Mouse (Mus musculus): Measurements from ENCODE around the gene Kcnq2. TPM values are rescaled to one million over a fixed set of nuclear protein-coding genes. Genes with fewer than 3 reads are reported as not detected.

Gene Kcnq2
- polyA plus RNA-seq, 1 experiment from 2014 or later = 0.29 TPM

DNA sequence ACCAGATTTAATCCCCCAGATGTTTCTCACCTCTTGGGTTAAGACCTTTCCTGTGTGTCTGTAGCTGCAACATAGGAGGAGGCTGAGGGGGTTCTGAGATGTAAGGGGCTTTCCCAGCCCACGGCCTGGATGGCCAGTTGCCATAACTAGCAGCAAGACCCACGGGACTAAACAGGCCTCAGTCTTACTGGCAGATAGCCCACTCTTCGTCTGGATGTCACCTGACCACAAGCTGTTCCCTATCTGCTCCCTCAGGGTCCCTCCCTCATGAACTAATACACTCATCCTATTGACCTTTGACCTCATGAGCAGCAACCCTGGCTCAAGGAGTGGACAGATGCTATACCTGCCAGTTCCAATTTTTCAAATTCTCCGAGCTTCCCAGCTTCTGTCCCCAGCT lies 51.2 kb downstream of the Kcnq2 start:
- no peak for ATAC-seq (ENCODE audit: borderline replicate concordance, extremely low read depth, low FRiP score, low TSS enrichment)
- H3K4me3 ChIP-seq = no peak overlapping the region
- no peak overlapping the region for H3K27ac ChIP-seq
- WGBS = 35% methylated on average over 4 of the region's 4 CpGs
- no peaks in the 10 kb centered on the region for H3K27me3 ChIP-seq
- no peaks in the 10 kb centered on the region for H3K36me3 ChIP-seq
- no peak overlapping the region for H3K4me2 ChIP-seq
- no peaks in the 10 kb centered on the region for H3K9me3 ChIP-seq
- H3K4me1 ChIP-seq = no peaks in the 10 kb centered on the region
- H3K9ac ChIP-seq = no peak overlapping the region

DNA sequence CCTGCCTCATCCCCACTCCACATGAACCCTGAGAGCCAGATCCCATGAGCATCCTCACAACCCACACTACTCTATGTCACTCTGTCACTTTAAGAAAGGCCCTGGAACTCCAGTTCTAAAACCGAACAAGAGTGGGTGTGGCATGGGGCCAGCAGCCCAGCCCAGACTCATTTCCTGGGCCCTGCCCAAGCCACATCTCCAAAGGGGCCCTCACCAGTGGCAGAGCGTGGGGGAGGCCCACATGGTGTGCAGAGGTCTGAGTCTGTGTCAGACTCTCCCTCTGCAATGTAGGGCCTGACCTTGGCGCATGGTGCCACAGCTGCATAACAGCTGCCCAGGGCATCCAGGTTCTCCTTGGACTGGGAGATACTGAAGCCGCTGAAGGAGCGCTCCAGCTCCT lies 54.2 kb downstream of the Kcnq2 start:
- Histone ChIP-seq H3K36me3 (no peaks in the 10 kb centered on the region), H3K27me3 (no peaks in the 10 kb centered on the region), H3K4me3 (no peak overlapping the region), H3K9me3 (no peaks in the 10 kb centered on the region), H3K4me2 (no peak overlapping the region), H3K9ac (no peak overlapping the region), H3K27ac (no peak overlapping the region), H3K4me1 (no peaks in the 10 kb centered on the region)
- WGBS = 53% methylated on average over 5 of the region's 5 CpGs
- no peak for ATAC-seq (ENCODE audit: borderline replicate concordance, extremely low read depth, low FRiP score, low TSS enrichment)

DNA sequence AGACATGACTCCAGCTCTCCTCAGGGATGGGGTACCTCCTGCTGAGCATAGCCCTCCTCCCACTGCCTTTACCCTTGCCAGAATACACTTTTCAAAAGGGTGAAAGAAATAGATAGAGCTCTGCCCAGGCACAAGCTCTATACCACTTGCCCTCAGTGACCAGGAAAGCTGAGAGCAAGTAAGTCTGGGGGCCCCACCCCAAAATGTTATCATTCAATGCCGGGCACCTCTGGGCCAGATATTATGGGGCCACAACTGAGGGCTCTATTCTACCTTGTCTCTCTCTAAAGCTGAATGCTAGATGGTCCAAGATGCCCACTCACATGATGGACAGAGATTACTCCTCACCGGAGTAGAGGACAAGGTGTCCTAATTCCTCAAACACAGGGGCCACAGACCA lies 55.6 kb downstream of the Kcnq2 start:
- 81% methylated on average over 2 of the region's 2 CpGs for WGBS
- Histone ChIP-seq H3K27me3 (no peaks in the 10 kb centered on the region), H3K4me1 (no peaks in the 10 kb centered on the region), H3K4me2 (no peak overlapping the region), H3K9me3 (no peaks in the 10 kb centered on the region), H3K27ac (no peak overlapping the region), H3K9ac (no peak overlapping the region), H3K36me3 (no peaks in the 10 kb centered on the region), H3K4me3 (no peak overlapping the region)
- no peak for ATAC-seq (ENCODE audit: borderline replicate concordance, extremely low read depth, low FRiP score, low TSS enrichment)

DNA sequence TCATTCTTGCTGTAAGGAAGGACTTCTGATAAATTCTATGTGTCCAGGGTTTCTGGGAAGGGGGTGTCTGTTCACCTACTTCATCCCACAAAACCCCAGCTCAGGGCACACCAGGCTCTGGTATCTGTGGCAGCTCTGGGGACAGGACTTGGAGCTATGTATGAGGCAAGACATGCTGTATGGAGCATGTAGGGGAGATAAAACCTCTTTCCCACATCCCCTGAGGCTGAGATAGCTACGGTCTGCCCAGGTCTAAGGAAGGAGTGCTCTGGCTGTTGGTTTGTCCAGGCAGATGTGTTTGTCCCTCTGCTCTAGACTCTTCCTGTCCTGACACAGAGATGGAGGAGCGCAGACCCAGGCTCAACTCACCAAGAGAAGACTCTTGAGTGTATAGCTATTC lies 56.2 kb downstream of the Kcnq2 start:
- no peaks in the 10 kb centered on the region for H3K27me3 ChIP-seq
- no peak overlapping the region for H3K9ac ChIP-seq
- H3K4me1 ChIP-seq = no peaks in the 10 kb centered on the region
- H3K36me3 ChIP-seq = no peaks in the 10 kb centered on the region
- 79% methylated on average over 2 of the region's 2 CpGs for WGBS
- no peak for ATAC-seq (ENCODE audit: borderline replicate concordance, extremely low read depth, low FRiP score, low TSS enrichment)
- no peaks in the 10 kb centered on the region for H3K9me3 ChIP-seq
- no peak overlapping the region for H3K4me2 ChIP-seq
- no peak overlapping the region for H3K27ac ChIP-seq
- H3K4me3 ChIP-seq = no peak overlapping the region

DNA sequence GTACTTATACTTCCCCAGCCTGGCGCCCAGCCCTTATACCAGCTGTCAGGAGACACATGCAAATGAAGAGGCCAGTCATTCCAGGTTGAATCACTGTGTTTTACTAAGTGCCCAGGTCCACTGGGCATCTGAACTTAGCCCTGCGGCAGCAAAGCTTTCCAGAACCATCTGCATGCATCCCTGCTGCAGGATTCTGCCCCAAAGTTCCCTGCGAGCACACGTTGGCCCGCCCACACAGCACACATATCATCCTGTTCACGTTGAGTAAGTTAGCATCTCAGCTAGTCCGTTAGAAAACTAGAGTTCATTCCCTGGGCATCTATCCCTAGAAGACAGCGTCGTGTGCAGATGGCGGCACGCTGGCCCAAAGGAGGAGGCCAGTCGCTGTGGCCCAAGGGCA lies 59.6 kb downstream of the Kcnq2 start:
- Histone ChIP-seq H3K4me2 (no peak overlapping the region), H3K4me1 (no peaks in the 10 kb centered on the region), H3K27me3 (no peaks in the 10 kb centered on the region), H3K27ac (no peak overlapping the region), H3K4me3 (no peak overlapping the region), H3K9me3 (no peaks in the 10 kb centered on the region), H3K9ac (no peak overlapping the region), H3K36me3 (no peaks in the 10 kb centered on the region)
- no peak for ATAC-seq (ENCODE audit: borderline replicate concordance, extremely low read depth, low FRiP score, low TSS enrichment)
- 79% methylated on average over 12 of the region's 12 CpGs for WGBS

DNA sequence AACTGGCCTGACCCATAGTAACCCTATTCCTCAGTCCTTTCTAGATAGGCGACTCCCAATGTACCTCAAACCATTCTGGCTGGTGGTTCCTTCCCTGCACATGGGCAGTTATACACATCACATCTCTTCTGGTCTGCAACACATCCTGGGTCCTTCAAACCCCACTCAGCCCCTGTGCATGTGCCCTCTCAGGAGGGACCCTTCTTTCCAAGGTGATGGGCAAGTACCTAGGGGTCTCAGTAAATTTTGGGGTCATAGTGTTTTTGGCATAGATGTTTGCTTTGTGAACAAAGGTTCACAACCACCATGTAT lies 62.7 kb downstream of the Kcnq2 start:
- ATAC-seq (ENCODE audit: borderline replicate concordance, extremely low read depth, low FRiP score, low TSS enrichment) = no peak
- H3K4me2 ChIP-seq = no peak overlapping the region
- H3K9ac ChIP-seq = no peak overlapping the region
- WGBS = 0% methylated on average over 1 of the region's 1 CpGs
- no peaks in the 10 kb centered on the region for H3K36me3 ChIP-seq
- no peak overlapping the region for H3K27ac ChIP-seq
- H3K27me3 ChIP-seq = no peaks in the 10 kb centered on the region
- no peaks in the 10 kb centered on the region for H3K4me1 ChIP-seq
- no peak overlapping the region for H3K4me3 ChIP-seq
- no peaks in the 10 kb centered on the region for H3K9me3 ChIP-seq

DNA sequence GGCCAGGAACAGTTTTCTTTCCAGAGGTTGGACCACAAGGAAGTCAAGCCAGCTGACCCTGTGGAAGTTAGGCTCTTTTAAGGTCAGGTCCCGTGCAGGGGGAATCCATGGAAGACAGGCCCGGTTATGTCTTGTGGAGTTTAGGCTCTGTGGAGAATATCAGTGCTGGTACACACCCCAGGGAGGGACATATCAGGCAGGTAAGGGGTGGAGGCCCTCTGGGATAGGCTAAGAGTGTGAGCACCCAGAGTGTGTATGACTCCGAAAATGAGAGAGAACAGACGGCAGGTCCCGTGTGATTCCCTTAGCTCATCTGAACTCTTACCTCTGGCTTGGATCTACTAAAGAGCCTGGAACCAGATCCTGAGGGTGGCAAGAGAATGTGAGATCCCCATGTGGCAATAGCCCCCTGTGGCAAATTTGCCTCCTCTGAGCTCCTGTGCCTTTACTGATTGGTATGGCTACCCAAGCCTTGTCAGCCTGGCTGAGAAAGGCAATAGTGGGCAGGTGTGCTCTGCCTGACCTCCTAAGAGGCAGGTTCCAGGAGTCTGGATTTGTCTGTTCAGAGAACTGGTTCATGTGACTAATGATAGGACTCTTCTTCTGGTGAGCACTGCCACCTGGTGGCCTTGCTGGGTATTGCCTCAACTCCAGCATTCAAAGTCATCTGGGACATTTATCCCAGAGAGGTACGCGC lies 63.2 kb downstream of the Kcnq2 start:
- no peak overlapping the region for H3K9ac ChIP-seq
- H3K27me3 ChIP-seq = no peaks in the 10 kb centered on the region
- H3K36me3 ChIP-seq = no peaks in the 10 kb centered on the region
- H3K4me3 ChIP-seq = no peak overlapping the region
- peak; percentile 69; the same call in 1 of the 2 replicates for ATAC-seq (ENCODE audit: borderline replicate concordance, extremely low read depth, low FRiP score, low TSS enrichment)
- no peaks in the 10 kb centered on the region for H3K9me3 ChIP-seq
- no peak overlapping the region for H3K4me2 ChIP-seq
- no peaks in the 10 kb centered on the region for H3K4me1 ChIP-seq
- no peak overlapping the region for H3K27ac ChIP-seq
- WGBS = 53% methylated on average over 7 of the region's 7 CpGs

DNA sequence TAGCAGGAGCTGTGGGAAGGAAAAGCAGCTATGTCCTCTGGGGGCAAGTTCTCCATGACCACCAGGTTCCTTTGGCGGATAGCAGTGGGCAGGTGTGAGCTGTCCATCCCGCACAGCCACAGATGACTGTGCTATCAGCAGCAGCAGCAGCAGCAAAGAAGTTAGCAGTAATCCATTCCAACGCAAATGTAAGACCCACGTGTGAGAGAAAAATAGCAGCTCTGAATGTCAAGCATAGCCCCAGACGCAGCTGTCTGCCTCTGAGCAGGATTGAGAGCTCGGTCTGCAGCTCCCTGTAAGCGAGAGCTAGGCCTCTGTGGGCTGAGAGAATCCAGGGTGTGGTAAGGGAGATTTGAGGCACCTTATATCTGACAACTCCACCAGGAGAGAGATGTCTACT lies 65.0 kb downstream of the Kcnq2 start:
- no peak overlapping the region for H3K9ac ChIP-seq
- no peak overlapping the region for H3K27ac ChIP-seq
- H3K36me3 ChIP-seq = no peaks in the 10 kb centered on the region
- no peaks in the 10 kb centered on the region for H3K27me3 ChIP-seq
- H3K4me1 ChIP-seq = no peaks in the 10 kb centered on the region
- ATAC-seq (ENCODE audit: borderline replicate concordance, extremely low read depth, low FRiP score, low TSS enrichment) = no peak
- H3K9me3 ChIP-seq = no peaks in the 10 kb centered on the region
- no peak overlapping the region for H3K4me3 ChIP-seq
- H3K4me2 ChIP-seq = no peak overlapping the region
- WGBS = 28% methylated on average over 7 of the region's 7 CpGs

DNA sequence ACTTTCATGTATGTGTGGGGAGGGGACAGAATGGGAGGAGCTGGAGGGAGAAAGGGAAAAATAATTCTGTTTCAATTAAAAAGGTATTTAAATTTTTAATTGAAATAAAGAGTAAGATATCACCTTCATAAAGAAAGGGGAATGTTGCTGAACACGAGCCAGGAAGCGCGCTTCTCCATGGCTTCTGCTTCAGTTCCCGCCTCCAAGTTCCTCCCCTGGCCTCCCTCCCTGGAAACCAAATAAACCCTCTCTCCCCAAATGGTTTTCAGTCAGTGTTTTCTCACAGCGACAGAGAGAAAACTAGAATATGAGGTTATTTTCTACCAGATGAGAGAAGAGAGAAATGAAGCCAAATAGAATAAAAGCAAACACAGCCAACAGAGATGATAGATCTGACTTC lies 66.6 kb downstream of the Kcnq2 start:
- no peaks in the 10 kb centered on the region for H3K27me3 ChIP-seq
- no peak for ATAC-seq (ENCODE audit: borderline replicate concordance, extremely low read depth, low FRiP score, low TSS enrichment)
- no peaks in the 10 kb centered on the region for H3K36me3 ChIP-seq

DNA sequence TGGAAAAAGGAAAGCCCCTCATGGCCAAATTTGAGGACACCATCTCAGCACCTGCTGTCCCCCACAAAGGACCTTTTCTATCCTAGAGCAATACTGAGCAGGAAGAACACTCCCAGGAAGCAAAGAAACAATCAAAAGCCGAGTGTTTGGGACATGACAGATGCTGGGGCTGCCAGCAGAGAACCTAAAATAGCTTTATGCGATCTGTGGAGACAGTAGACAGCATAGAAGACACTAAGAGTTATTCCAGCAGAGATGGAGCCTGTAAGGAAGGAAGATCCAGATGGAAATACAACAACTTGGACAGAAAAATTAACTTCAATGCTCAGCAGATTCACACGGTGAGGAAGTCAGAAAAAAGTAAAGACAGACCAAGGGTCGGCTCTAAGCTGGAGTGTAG lies 69.3 kb downstream of the Kcnq2 start:
- Histone ChIP-seq H3K9me3 (no peaks in the 10 kb centered on the region), H3K4me2 (no peak overlapping the region), H3K27ac (no peak overlapping the region), H3K36me3 (no peaks in the 10 kb centered on the region), H3K27me3 (no peaks in the 10 kb centered on the region), H3K9ac (no peak overlapping the region), H3K4me3 (no peak overlapping the region), H3K4me1 (no peaks in the 10 kb centered on the region)
- WGBS = 26% methylated on average over 4 of the region's 4 CpGs
- ATAC-seq (ENCODE audit: borderline replicate concordance, extremely low read depth, low FRiP score, low TSS enrichment) = no peak

More for the DNA sequence above, 66.6 kb downstream of the Kcnq2 start:
- WGBS = 68% methylated on average over 5 of the region's 5 CpGs
- Histone ChIP-seq H3K4me1 (no peaks in the 10 kb centered on the region), H3K9me3 (no peaks in the 10 kb centered on the region), H3K4me3 (no peak overlapping the region), H3K4me2 (no peak overlapping the region), H3K27ac (no peak overlapping the region), H3K9ac (no peak overlapping the region)

DNA sequence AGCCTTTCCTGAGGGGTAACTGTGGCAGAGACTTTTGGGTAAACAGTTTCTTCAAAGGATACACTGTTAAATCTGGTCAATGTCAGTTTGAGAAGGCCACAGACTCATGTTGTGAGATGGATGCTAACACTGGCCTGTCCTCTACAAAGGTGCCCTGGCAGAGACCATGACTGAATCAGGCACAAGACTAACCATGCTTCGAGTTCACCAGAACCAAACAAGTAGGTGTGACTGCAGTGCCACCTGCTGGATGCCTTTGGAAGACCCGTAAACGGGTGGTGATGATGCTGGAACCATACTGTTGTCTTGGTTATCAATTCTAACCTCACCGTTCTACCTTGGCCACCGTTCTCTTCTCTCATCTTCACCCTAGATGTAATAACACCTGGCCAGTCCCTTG lies 75.0 kb downstream of the Kcnq2 start:
- WGBS = 10% methylated on average over 5 of the region's 5 CpGs

DNA sequence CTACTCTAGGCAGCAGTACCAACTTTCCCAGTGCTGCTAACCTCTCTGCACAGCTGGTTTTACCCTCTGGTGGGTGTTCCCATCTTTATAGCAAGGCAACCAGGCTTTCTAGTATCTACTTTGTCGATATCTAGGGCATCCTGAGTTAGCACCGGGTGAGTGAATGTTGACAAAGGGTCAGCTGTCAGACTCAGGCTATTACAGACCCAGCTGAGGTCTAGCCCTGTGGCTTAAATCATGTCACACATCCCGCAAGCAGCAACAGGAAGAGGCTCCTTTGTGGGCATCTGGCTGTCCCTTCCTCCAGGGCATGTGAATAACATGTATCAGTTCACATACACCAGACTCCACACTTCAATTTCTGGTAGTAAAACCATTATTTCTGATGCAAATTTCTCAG lies 76.9 kb downstream of the Kcnq2 start:
- H3K27me3 ChIP-seq = no peaks in the 10 kb centered on the region
- H3K27ac ChIP-seq = no peak overlapping the region
- WGBS = 17% methylated on average over 3 of the region's 3 CpGs
- H3K36me3 ChIP-seq = no peaks in the 10 kb centered on the region
- no peak overlapping the region for H3K9ac ChIP-seq
- H3K4me3 ChIP-seq = no peak overlapping the region
- no peak for ATAC-seq (ENCODE audit: borderline replicate concordance, extremely low read depth, low FRiP score, low TSS enrichment)
- H3K4me1 ChIP-seq = no peaks in the 10 kb centered on the region
- H3K9me3 ChIP-seq = no peaks in the 10 kb centered on the region
- H3K4me2 ChIP-seq = no peak overlapping the region

More for the DNA sequence above, 75.0 kb downstream of the Kcnq2 start:
- no peaks in the 10 kb centered on the region for H3K9me3 ChIP-seq
- peak; percentile 35; the same call in 1 of the 2 replicates for ATAC-seq (ENCODE audit: borderline replicate concordance, extremely low read depth, low FRiP score, low TSS enrichment)
- H3K27me3 ChIP-seq = no peaks in the 10 kb centered on the region
- H3K4me2 ChIP-seq = no peak overlapping the region
- H3K27ac ChIP-seq = no peak overlapping the region
- no peak overlapping the region for H3K9ac ChIP-seq
- no peak overlapping the region for H3K4me3 ChIP-seq
- no peaks in the 10 kb centered on the region for H3K36me3 ChIP-seq
- H3K4me1 ChIP-seq = no peaks in the 10 kb centered on the region

DNA sequence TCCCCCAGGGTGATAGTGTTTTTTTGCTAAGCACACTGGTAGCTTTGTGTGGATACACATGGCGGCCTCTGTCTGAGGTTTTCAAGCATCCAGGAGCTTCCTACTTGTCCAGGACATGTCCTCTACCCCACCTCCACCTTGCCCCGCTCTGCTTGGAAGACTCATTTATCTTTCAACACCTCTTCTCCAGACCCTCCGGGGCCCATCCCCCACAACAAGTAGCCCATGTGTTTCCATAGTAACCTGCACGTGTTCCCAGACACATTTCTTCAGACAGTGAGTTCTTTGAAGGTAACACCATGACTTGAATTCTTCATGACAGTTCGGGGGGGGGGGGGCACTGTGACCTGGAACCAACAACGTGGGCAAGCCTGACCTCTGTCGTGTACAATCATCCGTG lies 77.8 kb downstream of the Kcnq2 start:
- WGBS = 16% methylated on average over 8 of the region's 8 CpGs
- H3K9me3 ChIP-seq = no peaks in the 10 kb centered on the region
- H3K27me3 ChIP-seq = no peaks in the 10 kb centered on the region
- no peak overlapping the region for H3K9ac ChIP-seq
- H3K27ac ChIP-seq = no peak overlapping the region
- H3K4me2 ChIP-seq = no peak overlapping the region
- no peaks in the 10 kb centered on the region for H3K4me1 ChIP-seq
- H3K4me3 ChIP-seq = no peak overlapping the region
- H3K36me3 ChIP-seq = no peaks in the 10 kb centered on the region
- no peak for ATAC-seq (ENCODE audit: borderline replicate concordance, extremely low read depth, low FRiP score, low TSS enrichment)
